Mouse (Mus musculus) urinary bladder, postnatal 36 days (tissue): ENCODE results near the gene Nos1.

ENCODE experiments used
- DNase-seq, 2 experiments: peaks; one replicate each; pipeline ENCODE4 v3.0.0; 2022; ENCODE audit warnings: low spot score in 2 of 2, mixed read lengths in 1 of 2

Gene Nos1

DNA sequence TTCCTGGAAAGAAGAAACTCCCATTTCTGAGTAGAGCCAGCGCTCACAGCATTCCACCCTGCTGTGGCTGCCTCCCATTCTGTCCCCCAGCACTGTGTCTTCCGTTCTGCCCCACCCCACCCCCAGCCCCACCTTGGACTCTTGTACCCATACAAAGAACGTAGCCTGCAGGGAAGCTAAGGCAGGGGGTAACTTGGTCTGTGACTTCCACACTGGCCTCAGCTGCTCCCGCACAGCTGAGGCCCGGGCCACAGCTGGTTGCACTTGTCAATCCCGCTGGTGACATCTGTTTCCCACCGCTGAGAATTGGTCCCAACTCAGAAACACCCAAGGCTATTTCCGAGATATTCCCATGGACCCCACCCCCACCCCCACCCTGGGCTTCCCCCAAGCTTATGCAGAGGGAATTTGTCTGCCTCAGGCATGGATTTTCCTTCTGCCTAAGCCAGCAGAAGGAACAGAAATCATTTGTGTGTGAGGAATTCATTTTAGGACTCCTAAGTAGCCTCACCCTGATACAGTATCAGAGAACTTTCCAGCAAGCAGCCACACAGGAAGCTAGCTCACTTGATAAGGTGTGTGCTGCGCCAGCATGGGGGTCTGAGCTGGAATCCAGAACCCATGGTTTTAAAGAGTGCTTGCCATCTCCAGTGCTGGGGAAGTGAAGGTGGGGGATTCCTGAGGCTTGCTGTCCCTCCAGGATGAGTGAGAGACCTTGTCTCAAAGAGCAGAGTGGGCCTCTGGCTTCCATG is 117.4 kb downstream of the Nos1 start:
- DNase-seq, result no peak

DNA sequence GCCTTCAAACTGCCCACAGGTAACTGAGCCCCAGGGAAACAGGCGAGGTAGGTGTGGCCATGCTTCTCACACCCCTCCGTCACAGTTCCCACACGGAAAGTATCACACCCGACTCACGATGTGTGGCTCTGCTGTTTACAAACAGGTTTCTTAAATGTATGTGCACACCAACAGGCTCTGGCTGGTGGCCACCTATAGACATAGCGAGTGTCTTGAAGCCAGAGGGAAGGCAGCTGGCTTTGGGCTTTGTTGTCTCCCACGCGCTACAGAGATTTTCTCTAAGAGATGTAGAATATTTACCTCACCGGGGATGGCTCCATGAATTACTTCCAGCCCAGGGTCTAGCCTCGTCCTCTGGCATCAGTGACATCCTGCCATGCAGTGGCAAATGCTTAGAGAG is 118.5 kb downstream of the Nos1 start:
- no peak for DNase-seq

DNA sequence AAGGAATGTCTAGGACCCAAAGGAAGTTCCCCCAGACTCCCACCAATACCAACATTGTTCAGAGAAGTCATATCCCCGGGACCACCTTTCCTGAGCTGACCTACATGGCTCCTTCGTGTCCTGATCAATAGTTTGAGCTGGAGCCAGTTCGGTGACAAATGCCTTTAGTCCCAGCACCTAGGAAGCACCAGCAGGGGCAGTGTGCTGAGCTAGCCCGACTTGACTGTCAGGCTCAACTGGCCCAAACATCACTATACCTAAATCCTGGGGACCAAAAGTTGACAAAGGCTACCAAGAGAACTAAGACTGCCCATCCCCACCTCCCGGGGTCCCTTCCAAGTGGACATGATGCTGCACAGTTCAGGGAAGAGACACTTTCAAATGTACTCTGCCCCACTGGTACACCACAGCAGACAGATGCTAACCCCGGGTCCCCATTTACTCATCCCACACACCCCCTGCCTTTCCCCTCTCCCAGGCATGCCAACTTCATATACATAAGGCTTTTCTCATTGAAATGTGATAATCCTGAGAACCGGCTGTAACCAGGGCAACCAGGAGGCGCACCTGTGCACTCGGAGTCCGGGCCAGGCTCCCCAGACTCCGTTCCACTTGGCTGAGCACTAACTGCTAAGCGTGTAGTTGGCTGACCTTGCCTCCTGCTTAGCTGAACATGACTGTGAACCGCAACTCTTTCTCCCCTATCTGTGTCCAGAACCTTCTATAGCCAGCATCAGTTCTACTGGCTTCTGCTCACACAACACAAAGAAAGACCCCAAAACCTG is 120.3 kb downstream of the Nos1 start:
- DNase-seq, result no peak

DNA sequence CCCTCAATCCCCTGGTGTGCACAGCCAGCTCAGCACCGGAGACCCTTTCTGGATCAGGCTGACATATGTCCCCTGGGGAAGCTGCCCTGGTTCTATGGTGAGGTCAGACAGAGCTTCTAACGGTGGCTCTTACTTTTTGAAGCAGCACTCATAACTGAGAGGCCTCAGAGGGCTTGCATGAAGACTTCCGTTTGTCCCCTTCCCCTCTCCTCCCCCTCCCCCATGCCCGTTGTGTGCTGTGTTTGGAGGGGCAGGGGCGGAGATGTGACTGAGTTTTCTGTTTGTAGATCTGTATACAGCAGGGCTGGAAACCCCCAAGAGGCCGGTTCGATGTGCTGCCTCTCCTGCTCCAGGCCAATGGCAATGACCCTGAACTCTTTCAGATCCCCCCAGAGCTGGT is 122.7 kb downstream of the Nos1 start:
- DNase-seq, result no peak

DNA sequence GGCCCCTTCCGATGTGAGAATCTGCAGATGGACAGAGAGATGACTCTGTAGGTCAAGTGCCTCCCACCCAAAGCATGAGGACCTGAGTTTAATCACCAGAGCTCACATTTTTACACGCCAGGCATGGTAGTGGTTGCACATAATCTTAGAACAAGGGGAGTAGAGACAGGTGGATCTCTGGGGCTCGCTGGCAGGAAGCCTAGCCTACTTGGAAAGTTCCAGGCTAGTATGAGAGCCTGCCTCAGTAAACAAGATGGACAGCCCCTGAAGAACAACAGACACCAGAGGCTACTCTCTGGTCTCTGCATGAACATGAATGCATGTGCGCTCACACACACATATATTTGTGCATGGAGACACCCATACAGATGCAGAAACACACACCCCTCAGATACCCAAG is 124.9 kb downstream of the Nos1 start:
- DNase-seq, result no peak

DNA sequence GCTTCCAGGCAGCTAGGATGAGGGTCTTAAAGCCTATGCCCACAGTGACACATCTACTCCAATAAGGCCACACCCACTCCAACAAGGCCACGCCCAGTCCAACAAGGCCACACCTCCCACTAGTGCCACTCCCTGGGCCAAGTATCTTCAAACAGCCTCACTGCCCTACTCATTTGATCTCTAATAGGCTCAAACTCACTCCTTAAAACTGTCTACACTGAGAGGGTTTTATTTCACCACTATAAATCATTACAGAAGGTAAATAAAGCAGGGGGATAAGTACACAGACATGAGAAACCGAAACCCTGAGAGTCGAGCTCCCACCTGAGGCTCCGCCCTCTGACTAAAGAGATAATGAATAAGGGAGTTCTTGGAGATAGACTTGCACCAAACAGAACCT is 128.7 kb downstream of the Nos1 start:
- no peak for DNase-seq

DNA sequence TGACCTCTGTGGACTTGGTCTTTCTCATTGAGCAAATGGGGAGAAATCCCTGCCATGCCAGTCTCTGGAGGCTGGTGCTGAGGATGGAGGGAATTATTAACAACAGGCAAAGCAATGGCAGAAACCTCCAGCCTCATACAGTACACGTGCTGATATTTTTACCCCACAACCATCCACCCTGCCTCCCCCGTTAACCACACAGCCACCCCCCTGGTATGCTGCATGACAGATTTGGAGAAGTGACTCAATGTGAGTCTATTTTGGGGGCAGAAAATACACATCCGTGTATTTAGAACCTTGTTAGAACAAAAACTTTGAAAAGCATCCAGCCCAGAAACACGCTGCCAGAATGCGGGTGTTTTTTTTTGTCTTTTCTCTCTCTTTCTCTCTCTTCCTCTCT is 135.5 kb downstream of the Nos1 start:
- DNase-seq, result no peak

DNA sequence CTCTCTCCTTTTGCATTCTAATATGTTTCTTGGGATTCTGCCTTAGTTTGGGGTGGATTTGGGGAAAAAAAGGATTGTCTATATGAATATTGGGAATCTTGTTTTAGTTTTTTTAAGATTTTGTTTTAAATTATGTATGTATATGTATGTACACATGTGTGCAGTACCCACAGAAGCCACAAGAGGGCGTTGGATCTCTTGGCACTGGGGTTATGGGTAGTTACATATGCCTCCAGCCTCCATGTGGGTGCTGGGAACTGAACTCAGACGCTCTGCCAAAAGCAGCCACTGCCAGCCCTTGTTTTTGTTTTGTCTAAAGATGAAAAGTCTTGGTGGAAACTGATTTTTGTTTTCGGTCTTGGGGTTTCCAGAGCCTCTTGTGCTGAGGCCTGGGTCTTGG is 136.1 kb downstream of the Nos1 start:
- no peak for DNase-seq

DNA sequence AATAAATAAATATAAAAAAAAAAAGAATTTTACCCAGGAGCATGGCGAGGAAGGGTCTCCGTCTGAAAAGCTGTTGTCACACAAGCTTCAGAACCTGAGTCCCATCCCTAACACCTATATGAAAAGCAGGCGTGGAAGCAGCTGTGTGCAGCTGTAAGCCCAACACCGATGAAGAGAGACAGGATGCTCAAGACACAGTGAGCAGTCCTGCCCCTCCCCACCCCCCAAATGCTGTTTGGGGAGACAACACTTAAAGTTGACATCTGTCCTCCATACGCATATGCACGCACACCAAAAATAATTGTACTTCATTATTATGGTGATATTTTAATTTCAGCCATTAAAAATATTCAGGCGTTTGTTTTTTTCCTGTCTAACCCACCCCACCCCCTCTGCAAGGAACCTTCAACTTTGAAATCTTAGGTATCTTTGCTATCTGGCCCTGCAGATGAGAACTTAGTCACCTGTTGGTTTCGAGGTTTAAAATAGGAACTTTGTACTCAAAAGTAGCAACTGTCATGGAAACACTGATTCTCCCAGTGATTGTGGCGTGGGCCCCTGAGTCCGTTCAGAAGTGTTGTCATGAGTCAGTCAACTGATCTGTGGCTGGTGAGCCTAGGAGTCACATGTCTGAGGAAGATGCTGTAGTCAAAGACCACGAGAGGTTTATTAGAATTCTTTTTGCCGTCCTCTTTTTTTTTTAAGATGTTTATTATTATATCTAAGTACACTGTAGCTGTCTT is 141.1 kb downstream of the Nos1 start:
- DNase-seq, result no peak

DNA sequence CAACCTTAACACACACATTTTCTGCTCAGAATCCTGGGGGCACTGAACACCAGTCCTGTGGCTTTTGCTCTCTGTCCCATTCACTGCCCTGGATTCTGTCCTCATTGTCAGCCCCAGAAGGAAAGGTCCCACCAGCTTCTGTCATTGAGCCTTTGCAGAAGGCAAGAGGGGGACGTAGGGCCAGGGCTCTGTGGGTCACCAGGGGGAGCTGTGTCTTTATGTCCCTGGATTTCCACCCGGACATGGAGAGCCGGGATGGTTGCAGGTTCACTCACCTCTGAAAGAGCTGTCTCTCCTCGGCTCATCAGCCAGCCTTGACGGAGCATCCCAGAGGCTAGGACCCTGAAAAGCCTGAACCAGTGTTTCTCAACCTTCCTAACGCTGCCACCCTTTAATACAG is 142.9 kb downstream of the Nos1 start:
- no peak for DNase-seq

DNA sequence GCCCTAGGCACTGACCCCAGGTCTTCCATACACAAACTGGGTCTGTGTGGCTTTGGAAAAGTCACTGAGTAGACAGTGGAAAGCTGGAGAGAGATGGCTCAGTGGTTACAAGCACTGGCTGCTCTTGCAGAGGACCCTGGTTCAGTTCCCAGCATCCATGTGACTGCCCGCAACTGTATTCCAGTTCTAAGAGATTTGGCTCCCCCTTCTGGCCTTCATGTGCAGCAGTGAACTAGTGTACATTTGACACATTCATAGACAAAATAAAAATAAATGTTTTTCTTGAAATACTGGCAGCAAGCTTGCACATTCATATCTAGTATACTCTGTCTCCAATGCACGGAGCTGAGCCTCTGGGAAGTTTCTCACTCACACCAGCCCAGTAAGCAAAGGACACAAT is 147.7 kb downstream of the Nos1 start:
- DNase-seq, result no peak

DNA sequence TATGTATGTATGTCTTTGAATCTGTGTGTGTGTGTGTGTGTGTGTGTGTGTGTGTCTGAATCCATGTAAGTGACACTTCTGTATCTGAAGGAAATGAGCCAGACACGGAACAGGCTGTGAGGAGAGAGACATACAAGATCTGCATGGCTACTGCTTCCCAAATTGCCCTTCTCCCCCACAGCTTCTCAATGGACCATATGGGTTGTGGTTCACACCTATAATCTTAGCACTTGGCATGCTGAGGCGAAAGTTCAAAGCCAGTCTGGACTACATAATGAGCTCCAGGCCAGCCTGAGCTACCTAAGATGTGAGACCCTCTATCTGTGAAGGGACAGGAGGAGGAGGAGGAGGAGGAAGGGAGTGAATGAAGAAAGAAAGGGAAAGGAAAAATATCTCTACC is 151.4 kb downstream of the Nos1 start:
- DNase-seq, result no peak

DNA sequence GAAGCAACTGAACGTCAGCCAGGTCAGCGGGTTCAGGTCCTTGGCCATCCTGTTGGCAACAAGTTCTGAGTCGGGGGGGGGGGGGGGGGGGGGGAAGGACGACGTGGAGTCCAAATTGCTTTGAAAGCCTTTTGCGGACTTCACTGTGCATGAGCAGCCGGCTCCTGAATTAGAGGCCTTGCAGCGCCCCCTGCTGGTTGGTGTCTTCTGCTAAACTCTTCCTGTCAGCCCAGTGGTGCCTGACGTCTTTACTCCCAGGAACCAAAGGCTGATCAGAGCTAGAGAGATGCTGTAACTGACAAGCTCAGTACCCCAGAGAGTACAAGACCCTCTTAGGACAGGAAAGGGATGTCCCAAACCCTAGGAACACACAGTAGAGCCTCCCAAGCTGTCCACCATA is 152.0 kb downstream of the Nos1 start:
- DNase-seq, result peak; percentile 68 to 82

DNA sequence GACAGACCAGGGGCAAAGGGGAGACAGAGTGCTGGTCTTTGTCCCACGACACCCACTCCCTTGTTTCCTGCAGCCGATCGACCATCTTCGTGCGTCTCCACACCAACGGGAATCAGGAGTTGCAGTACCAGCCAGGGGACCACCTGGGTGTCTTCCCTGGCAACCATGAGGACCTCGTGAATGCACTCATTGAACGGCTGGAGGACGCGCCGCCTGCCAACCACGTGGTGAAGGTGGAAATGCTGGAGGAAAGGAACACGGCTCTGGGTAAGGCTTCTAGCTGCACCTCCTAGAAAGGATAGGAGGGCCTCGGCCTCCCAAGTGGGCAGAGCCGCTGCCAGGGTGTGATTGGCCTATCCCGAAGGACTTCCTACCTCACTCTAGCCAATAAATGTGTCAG is 155.5 kb downstream of the Nos1 start:
- DNase-seq, result no peak

DNA sequence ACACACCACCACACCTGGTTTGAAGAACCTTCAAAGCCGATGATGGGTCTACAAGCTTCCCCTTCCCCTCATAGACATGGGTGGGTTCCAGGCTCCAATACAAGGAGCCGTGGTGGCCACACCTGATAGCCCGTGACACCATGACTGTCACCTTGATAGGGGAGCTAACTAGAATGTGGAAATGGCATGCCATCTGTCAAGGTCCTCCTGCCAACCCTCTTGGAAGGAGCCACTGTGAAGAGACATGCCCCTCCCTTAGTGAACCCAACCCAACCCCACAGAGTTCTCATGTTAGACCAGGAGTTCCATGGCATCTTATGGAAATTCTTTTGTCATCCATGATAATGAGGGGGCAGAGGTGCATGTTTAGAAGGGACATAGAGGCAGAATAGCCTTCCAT is 156.4 kb downstream of the Nos1 start:
- no peak for DNase-seq

DNA sequence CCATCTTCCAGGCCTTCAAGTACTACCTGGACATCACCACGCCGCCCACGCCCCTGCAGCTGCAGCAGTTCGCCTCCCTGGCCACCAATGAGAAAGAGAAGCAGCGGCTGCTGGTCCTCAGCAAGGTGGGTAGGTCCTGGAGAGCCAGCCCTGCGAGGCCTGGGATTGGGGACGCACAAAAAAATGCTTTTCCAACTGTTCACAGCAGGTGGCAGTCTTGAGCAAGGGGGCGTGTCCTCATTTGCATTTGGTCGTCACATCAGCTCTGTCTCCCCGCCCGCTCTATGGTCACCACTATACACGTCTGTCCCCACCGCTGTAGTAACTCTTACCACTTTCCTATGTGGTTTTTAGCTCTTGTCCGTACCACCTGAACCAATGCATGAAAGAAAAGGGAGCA is 157.3 kb downstream of the Nos1 start:
- DNase-seq, result peak; percentile 43 to 54

DNA sequence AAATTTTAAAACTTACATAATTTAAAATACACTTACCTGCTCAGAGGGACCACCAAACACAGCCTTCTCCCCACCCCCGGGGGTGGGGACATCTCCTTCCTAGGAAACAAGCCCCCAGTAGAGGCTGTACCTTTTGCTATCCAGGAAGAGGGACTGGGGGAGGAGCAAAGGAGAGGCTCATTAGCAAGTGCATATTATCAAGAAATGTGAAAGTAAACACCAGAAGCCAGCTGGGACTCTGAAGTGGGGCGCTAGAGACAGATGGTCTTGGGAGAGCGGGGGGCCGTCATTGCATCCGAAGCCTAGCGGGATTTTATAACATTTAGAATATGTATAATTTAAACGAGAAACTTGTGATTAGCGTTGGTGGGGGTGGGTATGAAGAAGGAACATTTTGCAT is 158.6 kb downstream of the Nos1 start:
- no peak for DNase-seq

DNA sequence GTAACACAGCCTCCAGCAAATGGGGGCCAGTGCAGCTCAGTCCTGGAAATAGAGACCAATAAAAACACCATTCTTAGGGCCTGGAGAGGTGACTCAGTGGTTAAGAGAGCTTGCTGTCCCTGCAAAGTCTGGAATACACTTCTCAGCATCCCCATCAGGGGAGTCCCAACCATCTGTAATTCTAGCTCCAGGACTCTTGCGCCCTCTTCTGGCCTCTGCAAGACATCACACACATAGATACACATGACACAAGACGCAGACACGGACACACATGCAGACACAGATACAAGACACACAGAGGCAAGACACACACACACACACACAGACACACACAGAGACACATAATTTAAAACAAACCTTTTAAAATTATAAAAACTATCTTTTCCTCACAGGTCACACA is 160.7 kb downstream of the Nos1 start:
- DNase-seq, result no peak

DNA sequence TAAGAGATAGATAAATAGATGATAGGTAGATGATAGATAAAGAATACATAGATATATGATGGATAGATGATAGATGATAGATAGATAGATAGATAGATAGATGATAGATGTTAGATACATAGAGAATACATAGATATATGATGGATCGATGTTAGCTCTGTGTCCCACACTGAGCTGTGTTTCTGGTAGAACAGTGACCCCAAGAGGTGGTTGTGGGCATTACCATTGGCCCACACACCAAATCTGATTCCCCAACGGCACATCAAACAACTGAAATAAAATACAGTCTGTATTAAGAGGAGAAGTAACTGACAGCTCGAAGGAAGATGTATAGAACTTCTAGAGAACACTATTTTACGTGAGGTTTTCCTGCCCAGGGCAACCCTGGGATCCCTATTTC is 165.8 kb downstream of the Nos1 start:
- peak; percentile 24 to 28 for DNase-seq

DNA sequence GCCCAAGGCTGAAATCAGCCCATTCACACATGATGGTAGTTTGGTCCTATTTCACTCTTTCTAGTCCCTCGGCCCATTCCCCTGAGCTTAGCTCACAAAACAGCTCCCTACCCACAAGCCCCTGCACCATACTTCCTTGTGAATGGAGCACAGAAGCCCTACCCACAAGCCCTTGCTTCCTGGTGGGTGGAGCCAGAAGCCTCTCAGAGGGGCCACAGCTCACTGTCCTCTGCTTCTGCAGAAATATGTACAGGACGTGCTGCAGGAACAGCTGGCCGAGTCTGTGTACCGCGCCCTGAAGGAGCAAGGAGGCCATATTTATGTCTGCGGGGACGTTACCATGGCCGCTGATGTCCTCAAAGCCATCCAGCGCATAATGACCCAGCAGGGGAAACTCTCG is 168.6 kb downstream of the Nos1 start:
- DNase-seq, result no peak

DNA sequence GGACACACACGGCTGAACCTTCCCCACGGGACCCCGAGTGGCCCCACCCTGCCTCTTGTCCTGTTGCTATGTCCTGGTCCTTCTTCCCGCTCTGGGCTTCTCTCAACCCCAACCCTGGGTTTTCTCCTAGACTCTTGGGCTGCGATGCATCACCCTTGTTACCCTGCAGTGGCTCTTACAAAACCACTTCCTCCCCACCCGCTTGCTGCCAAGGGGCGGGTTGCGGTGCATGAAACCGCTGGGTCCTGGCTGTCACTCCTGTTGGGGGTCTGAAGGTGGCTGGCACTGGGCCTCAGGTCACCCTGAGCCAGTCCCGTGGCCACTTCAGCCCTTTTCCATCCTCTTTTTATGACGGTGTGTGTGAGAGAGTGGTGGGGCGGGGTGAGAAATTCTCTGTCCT is 173.1 kb downstream of the Nos1 start:
- no peak for DNase-seq

DNA sequence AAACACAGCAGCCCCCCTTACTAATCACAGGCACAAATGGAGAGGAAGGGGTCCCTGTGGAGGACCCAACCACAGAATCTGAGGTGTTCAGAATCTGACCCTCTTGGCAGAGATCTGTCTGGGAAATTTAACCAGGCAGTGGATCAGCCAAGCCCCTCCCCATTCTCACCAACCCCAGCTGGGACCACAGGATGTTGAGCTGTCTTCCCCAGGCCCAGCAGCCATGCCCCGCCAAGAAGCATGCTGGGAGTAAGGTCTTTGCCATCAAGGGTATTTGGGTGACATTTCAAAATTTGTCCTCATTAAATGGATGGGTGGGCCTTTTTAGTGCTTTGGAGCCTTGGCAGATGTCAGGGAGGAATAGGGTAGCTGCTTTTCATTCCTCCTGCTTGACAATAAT is 173.6 kb downstream of the Nos1 start:
- DNase-seq, result no peak
